Mouse (Mus musculus): ENCODE measurements around the gene Ndst2. TPM values are rescaled to one million over a fixed set of nuclear protein-coding genes. Genes with fewer than 3 reads are reported as not detected.

Gene Ndst2
- polyA plus RNA-seq, 2 experiments: 13.2 to 22.8 TPM

GRCm38 (mm10) chr14:20696986-20697385 lies 37.4 kb downstream of the Ndst2 start:
- WGBS (ENCODE audit: insufficient replicate concordance): 29% methylated on average over 1 of the region's 1 CpGs
- H3K27ac ChIP-seq: no peak overlapping the region

GRCm38 (mm10) chr14:20695761-20696520 lies 38.4 kb downstream of the Ndst2 start:
- Histone ChIP-seq H3K27me3 (ENCODE audit: control insufficient read depth, insufficient read depth, low read length) (no peaks in the 10 kb centered on the region), H3K36me3 (replicated peaks; ENCODE audit: control insufficient read depth, insufficient read depth, low read depth) (peaks cover 38% of the 10 kb centered on the region), H3K4me3 (ENCODE audit: insufficient read depth in 1 of 2, low read depth in 2 of 2, low read length in 2 of 2) (peak overlapping the region; percentile 72 to 74), H3K9me3 (ENCODE audit: control insufficient read depth, low read length) (no peaks in the 10 kb centered on the region), H3K4me1 (replicated peaks; ENCODE audit: control insufficient read depth in 2 of 2, insufficient read depth in 2 of 2, low read length in 1 of 2) (peaks cover 22 to 27% of the 10 kb centered on the region in 2 experiments), H3K4me2 (ENCODE audit: low read depth) (peak overlapping the region; percentile 80), H3K9ac (replicated peaks) (peak overlapping the region; percentile 87), H3K27ac (peak overlapping the region; percentile 11; the same call in 1 of the 2 replicates)
- DNase-seq (ENCODE audit: low read depth in 3 of 3, low spot score in 3 of 3) (no peak), ATAC-seq (ENCODE audit: insufficient read depth) (peak; percentile 0; the same call in 1 of the 2 replicates)
- no peak for TF ChIP-seq CTCF (IDR thresholded peaks at IDR 0.05; ENCODE audit: low read depth)
- no peak for TF ChIP-seq EP300 (IDR thresholded peaks at IDR 0.05; ENCODE audit: low read depth)
- 22% methylated on average over 27 of the region's 27 CpGs for WGBS (ENCODE audit: insufficient replicate concordance)

More at GRCm38 (mm10) chr14:20696986-20697385, 37.4 kb downstream of the Ndst2 start:
- Histone ChIP-seq H3K27me3 (ENCODE audit: control insufficient read depth, insufficient read depth, low read length) (no peaks in the 10 kb centered on the region), H3K9ac (replicated peaks) (no peak overlapping the region), H3K4me3 (ENCODE audit: insufficient read depth in 1 of 2, low read depth in 2 of 2, low read length in 2 of 2) (peak overlapping the region in 1 of 2 experiments; percentile 72; a peak in 2 of 4 replicates), H3K9me3 (ENCODE audit: control insufficient read depth, low read length) (no peaks in the 10 kb centered on the region), H3K4me1 (replicated peaks; ENCODE audit: control insufficient read depth in 2 of 2, insufficient read depth in 2 of 2, low read length in 1 of 2) (peaks cover 28 to 35% of the 10 kb centered on the region in 2 experiments), H3K4me2 (ENCODE audit: low read depth) (peak overlapping the region; percentile 80), H3K36me3 (replicated peaks; ENCODE audit: control insufficient read depth, insufficient read depth, low read depth) (peaks cover 30% of the 10 kb centered on the region)
- TF ChIP-seq EP300 (IDR thresholded peaks at IDR 0.05; ENCODE audit: low read depth) (no peak), CTCF (IDR thresholded peaks at IDR 0.05; ENCODE audit: low read depth) (peak; percentile 69)
- DNase-seq (ENCODE audit: low read depth in 3 of 3, low spot score in 3 of 3) (no peak), ATAC-seq (ENCODE audit: insufficient read depth) (no peak)

- ATAC-seq (ENCODE audit: insufficient read depth) (peak; percentile 83), DNase-seq (ENCODE audit: low read depth in 3 of 3, low spot score in 3 of 3) (peak; percentile 58 to 64 (median 59))
- H3K4me1 ChIP-seq (replicated peaks; ENCODE audit: control insufficient read depth in 2 of 2, insufficient read depth in 2 of 2, low read length in 1 of 2): peaks cover 22 to 27% of the 10 kb centered on the region in 2 experiments
- H3K4me3 ChIP-seq (ENCODE audit: insufficient read depth in 1 of 2, low read depth in 2 of 2, low read length in 2 of 2): peak within 1 kb of the TSS; percentile 72 to 74
- H3K4me2 ChIP-seq (ENCODE audit: low read depth): peak within 1 kb of the TSS; percentile 80
- TF ChIP-seq CTCF (IDR thresholded peaks at IDR 0.05; ENCODE audit: low read depth): no peak
- TF ChIP-seq EP300 (IDR thresholded peaks at IDR 0.05; ENCODE audit: low read depth): no peak
- no peaks in the 10 kb centered on the region for H3K9me3 ChIP-seq (ENCODE audit: control insufficient read depth, low read length)
- no peaks in the 10 kb centered on the region for H3K27me3 ChIP-seq (ENCODE audit: control insufficient read depth, insufficient read depth, low read length)
- H3K36me3 ChIP-seq (replicated peaks; ENCODE audit: control insufficient read depth, insufficient read depth, low read depth): peaks cover 44% of the 10 kb centered on the region
- under 1% methylated on average over 110 of the region's 111 CpGs for WGBS (ENCODE audit: insufficient replicate concordance)
- H3K9ac ChIP-seq (replicated peaks): peak within 1 kb of the TSS; percentile 87
- H3K27ac ChIP-seq: peak within 1 kb of the TSS; percentile 68
Measured at GRCm38 (mm10) chr14:20694884-20695760, 39.2 kb downstream of the Ndst2 start, which contains the start of gene Fut11. Gene Fut11, plus strand, starts transcription at chr14:20694968.

GRCm38 (mm10) chr14:20694185-20694883 lies 40.0 kb downstream of the Ndst2 start:
- ATAC-seq (ENCODE audit: insufficient read depth): peak; percentile 24; the same call in 1 of the 2 replicates
- Histone ChIP-seq H3K4me2 (ENCODE audit: low read depth) (peak overlapping the region; percentile 80), H3K36me3 (replicated peaks; ENCODE audit: control insufficient read depth, insufficient read depth, low read depth) (peaks cover 51% of the 10 kb centered on the region), H3K4me1 (replicated peaks; ENCODE audit: control insufficient read depth in 2 of 2, insufficient read depth in 2 of 2, low read length in 1 of 2) (peaks cover 22 to 27% of the 10 kb centered on the region in 2 experiments), H3K9me3 (ENCODE audit: control insufficient read depth, low read length) (no peaks in the 10 kb centered on the region), H3K27ac (no peak overlapping the region; the same call in none of the 2 replicates), H3K9ac (replicated peaks) (peak overlapping the region; percentile 87), H3K4me3 (ENCODE audit: insufficient read depth in 1 of 2, low read depth in 2 of 2, low read length in 2 of 2) (peak overlapping the region; percentile 72 to 74), H3K27me3 (ENCODE audit: control insufficient read depth, insufficient read depth, low read length) (no peaks in the 10 kb centered on the region)
- WGBS (ENCODE audit: insufficient replicate concordance): 40% methylated on average over 13 of the region's 13 CpGs
- no peak for TF ChIP-seq CTCF (IDR thresholded peaks at IDR 0.05; ENCODE audit: low read depth)
- TF ChIP-seq EP300 (IDR thresholded peaks at IDR 0.05; ENCODE audit: low read depth): no peak
- DNase-seq (ENCODE audit: low read depth in 3 of 3, low spot score in 3 of 3): no peak

Data from liver, embryonic 14.5 days (tissue).